Mouse (Mus musculus) hindbrain, embryonic 14.5 days (tissue): ENCODE measurements around the gene Cox4i1. TPM values are rescaled to one million over a fixed set of nuclear protein-coding genes. Genes with fewer than 3 reads are reported as not detected.

Experiments
- ATAC-seq: fragments of 200-750 bp; cut with Nextera tagmentation; 2 replicates; pipeline ENCODE4 v1.8.0; 2017; ENCODE audit warnings: moderate number of reproducible peaks, mild to moderate bottlenecking, moderate TSS enrichment, moderate library complexity; ENCODE audit not compliant: low FRiP score
- DNase-seq: peaks from one replicate; pipeline ENCODE4 v3.0.0-alpha.2; 2015; ENCODE audit warnings: low spot score
- H3K27ac ChIP-seq: fragments of 300-500 bp; sonication (generic); 2 replicates; pipeline ENCODE4 v1.5.1; 2014; ENCODE audit warnings: mild to moderate bottlenecking, moderate library complexity
- H3K27me3 ChIP-seq: fragments of 300-500 bp; sonication (generic); 2 replicates; pipeline ENCODE4 v1.6.1; 2014; ENCODE audit warnings: mild to moderate bottlenecking, low read length, mixed read lengths; ENCODE audit not compliant: control insufficient read depth, insufficient read depth
- H3K36me3 ChIP-seq: fragments of 300-500 bp; sonication (generic); replicated peaks from 2 replicates; pipeline ENCODE4 v1.6.1; 2014; ENCODE audit not compliant: control insufficient read depth, insufficient read depth
- H3K4me1 ChIP-seq: fragments of 300-500 bp; sonication (generic); replicated peaks from 2 replicates; pipeline ENCODE4 v1.6.1; 2014; ENCODE audit warnings: antibody characterized with exemption, low read length, mixed read lengths; ENCODE audit not compliant: control insufficient read depth, insufficient read depth
- H3K4me2 ChIP-seq: fragments of 300-500 bp; sonication (generic); replicated peaks from 2 replicates; pipeline ENCODE4 v1.6.1; 2014; ENCODE audit warnings: mild to moderate bottlenecking, moderate library complexity
- H3K4me3 ChIP-seq: fragments of 300-500 bp; sonication (generic); replicated peaks from 2 replicates; pipeline ENCODE4 v1.5.1; 2014; ENCODE audit warnings: mild to moderate bottlenecking, low read length
- H3K9ac ChIP-seq: fragments of 300-500 bp; sonication (generic); 2 replicates; pipeline ENCODE4 v1.6.1; 2014
- H3K9me3 ChIP-seq: fragments of 300-500 bp; sonication (generic); 2 replicates; pipeline ENCODE4 v1.6.1; 2016; ENCODE audit warnings: low read length; ENCODE audit not compliant: control insufficient read depth
- WGBS: fragments of 180-500 bp; shearing (Covaris S2); extraction: QIAGEN DNeasy Blood & Tissue Kit; methylation state at CpG from one replicate; pipeline ENCODE4 v1.1.7; 2014; 5-methylcytosine and 5-hydroxymethylcytosine counted together
- polyA plus RNA-seq: library from polyadenylated mRNA; unstranded; fragments of >200 nt; fragmentation: Nextera tagmentation; extraction: Ambion mirVana; gene quantifications from 2 replicates; pipeline ENCODE4 v1.2.1, GENCODE M21; 2014

The Cox4i1 gene
- polyA plus RNA-seq, 1 experiment from 2014 or later: 1,254 TPM

DNA sequence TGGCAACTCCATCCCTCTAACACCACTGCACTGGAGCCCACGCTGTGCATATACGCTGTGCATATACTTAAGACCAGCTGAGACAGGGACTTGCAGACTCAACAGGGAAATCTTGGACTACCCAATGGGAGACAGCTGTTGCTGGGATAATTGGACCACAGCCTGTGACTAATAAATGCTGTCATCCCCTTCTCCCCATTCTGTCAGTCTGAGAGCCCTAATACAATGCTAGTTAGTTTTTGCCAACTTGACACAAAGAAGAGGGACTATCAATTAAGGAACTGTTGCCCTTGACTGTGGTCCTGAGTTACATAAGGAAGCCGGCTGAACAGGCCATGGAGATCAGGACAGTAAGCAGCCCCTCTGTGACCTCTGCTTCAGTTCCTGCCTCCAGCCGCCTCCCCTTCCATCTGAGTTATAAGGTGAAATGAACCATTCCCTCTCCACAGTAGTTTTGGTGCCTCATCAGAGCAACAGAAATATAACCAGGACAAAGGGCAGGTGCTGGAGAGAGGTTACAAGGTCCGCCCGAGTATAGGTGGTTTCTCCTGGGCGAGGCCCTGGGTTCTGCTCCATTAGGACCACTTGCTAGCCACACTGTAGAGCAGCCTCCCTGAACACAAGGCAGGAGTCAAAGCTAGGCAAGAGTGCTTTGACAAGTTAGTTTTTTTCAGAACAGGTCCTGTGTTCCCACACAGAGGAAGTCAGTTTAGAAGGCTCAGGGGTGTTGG, 11.5 kb upstream of the Cox4i1 start:
- WGBS: 78% methylated on average over 7 of the region's 7 CpGs

GRCm38 (mm10) chr8:120657415-120657814, 10.6 kb upstream of the Cox4i1 start:
- H3K4me2 ChIP-seq: no peak overlapping the region
- H3K27ac ChIP-seq: no peak overlapping the region
- WGBS: 86% methylated on average over 8 of the region's 8 CpGs
- H3K9me3 ChIP-seq: no peaks in the 10 kb centered on the region
- peaks cover 54% of the 10 kb centered on the region for H3K36me3 ChIP-seq
- no peaks in the 10 kb centered on the region for H3K4me1 ChIP-seq
- no peak overlapping the region for H3K9ac ChIP-seq
- no peak overlapping the region for H3K4me3 ChIP-seq
- ATAC-seq (no peak), DNase-seq (no peak)
- no peaks in the 10 kb centered on the region for H3K27me3 ChIP-seq

More for the DNA sequence above, 11.5 kb upstream of the Cox4i1 start:
- Histone ChIP-seq H3K9ac (no peak overlapping the region), H3K27ac (no peak overlapping the region), H3K27me3 (no peaks in the 10 kb centered on the region), H3K4me2 (no peak overlapping the region), H3K9me3 (no peaks in the 10 kb centered on the region), H3K4me3 (no peak overlapping the region), H3K4me1 (no peaks in the 10 kb centered on the region), H3K36me3 (peaks cover 54% of the 10 kb centered on the region)
- ATAC-seq: no peak
- no peak for DNase-seq

DNA sequence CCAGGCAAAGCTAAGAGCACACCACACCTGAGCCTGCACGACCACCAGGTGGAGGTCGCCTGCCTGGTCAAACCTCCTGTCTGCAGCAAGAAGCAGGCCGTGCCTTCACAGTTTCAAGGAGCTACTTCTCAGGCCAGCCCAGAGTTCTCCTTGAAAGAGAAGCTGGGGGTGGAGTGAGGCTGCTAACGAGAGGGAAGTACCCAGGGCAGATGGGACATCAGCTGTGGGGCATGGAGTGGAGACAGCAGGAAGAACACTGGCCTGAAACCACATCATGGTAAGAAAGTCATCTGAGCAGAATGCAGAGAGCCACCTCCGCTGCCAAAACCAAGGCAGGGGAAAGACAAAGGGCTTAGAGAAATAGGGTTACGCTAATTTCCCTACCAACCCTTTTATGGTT, 3.5 kb upstream of the Cox4i1 start:
- no peak overlapping the region for H3K4me2 ChIP-seq
- no peak for ATAC-seq
- WGBS: 79% methylated on average over 6 of the region's 6 CpGs

DNA sequence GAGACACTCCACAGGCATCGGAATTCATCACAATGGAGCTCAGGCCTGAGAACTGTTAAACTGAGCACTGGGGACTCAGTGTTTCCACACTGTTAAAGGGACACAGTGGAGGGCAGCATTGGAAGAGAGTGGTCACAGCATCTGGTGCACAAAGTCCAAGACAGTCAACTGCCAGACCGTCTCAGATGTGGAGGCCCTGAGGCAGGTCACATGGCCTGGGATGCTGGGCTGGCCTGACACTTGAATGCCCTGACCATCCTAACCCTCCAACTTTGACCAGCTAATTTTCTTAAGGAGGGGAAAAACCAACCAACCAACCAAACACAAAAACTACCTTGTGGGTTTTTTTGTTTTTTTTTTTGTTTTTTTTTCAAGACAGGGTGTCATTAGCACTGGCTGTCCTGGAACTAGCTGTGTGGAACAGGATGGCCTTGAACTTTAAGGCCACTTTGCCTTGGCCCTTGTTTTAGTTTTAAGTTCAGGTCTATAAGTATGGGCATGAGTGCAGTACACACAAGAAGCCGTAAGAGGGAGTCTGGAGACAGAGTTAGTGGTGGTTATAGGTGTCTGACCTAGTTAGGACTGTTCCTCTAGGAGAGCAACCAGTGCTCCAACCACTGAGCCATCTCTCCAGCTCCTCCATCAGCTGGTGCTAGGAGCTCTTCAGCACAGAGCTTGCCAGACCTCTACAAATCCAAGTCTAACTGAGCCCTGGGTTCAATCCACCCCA, 2.1 kb upstream of the Cox4i1 start:
- Histone ChIP-seq H3K4me3 (no peak overlapping the region), H3K9me3 (no peaks in the 10 kb centered on the region), H3K4me2 (peak overlapping the region; percentile 74), H3K36me3 (peaks cover 15% of the 10 kb centered on the region), H3K4me1 (peaks cover 30% of the 10 kb centered on the region), H3K9ac (no peak overlapping the region; the same call in none of the 2 replicates), H3K27me3 (no peaks in the 10 kb centered on the region), H3K27ac (no peak overlapping the region)
- WGBS: 79% methylated on average over 3 of the region's 3 CpGs
- ATAC-seq (no peak), DNase-seq (no peak)

More for the DNA sequence above, 3.5 kb upstream of the Cox4i1 start:
- Histone ChIP-seq H3K27ac (no peak overlapping the region), H3K36me3 (0 out of 2 replicates have a peak, but pooled peaks cover 1% of the 10 kb centered on the region), H3K9me3 (no peaks in the 10 kb centered on the region), H3K4me3 (no peak overlapping the region), H3K9ac (no peak overlapping the region), H3K4me1 (peaks cover 30% of the 10 kb centered on the region), H3K27me3 (no peaks in the 10 kb centered on the region)
- DNase-seq: no peak

GRCm38 (mm10) chr8:120666807-120667470, 1.1 kb upstream of the Cox4i1 start:
- Histone ChIP-seq H3K4me1 (peaks cover 30% of the 10 kb centered on the region), H3K27me3 (no peaks in the 10 kb centered on the region), H3K4me3 (peak overlapping the region; percentile 97), H3K27ac (no peak overlapping the region; the same call in 1 of the 2 replicates), H3K9me3 (no peaks in the 10 kb centered on the region), H3K36me3 (peaks cover 24% of the 10 kb centered on the region), H3K9ac (peak overlapping the region; percentile 91), H3K4me2 (peak overlapping the region; percentile 74)
- 3% methylated on average over 17 of the region's 17 CpGs for WGBS
- no peak for DNase-seq
- no peak for ATAC-seq

DNA sequence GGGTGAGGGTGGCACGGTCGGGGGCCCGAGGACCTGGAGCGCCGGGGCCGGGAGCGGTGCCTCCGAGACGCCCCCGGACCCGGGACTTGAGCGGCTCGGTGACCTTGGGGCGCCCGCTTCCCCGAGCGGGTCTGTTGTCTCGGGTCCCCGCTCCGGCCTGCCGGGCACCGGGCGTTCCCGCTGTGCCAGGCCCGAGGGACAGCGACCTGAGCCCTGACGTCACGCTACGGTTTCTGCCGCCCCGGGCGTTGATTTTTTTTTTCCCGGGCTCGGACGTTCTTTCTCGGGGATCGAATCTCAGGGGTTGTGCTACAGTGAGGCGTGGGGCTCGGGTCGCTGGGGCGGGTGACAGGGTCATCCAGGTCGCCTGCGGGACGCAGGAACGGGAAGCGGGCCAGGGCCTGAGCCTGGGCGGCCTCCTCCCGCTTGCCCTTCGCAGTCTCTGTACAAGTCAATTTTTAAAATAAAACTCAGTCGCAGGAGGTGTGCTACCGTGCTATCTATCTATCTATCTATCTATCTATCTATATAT, 418 bp downstream of the Cox4i1 start, which contains the start of gene Emc8:
TSS of gene Emc8 (minus strand) at position 200 of the 532 bp plus-strand sequence.
- Histone ChIP-seq H3K27me3 (no peaks in the 10 kb centered on the region), H3K9ac (peak within 1 kb of the TSS; percentile 91), H3K9me3 (no peaks in the 10 kb centered on the region), H3K4me1 (peaks cover 30% of the 10 kb centered on the region), H3K36me3 (peaks cover 39% of the 10 kb centered on the region), H3K4me2 (peak within 1 kb of the TSS; percentile 87), H3K27ac (peak within 1 kb of the TSS; percentile 87), H3K4me3 (peak within 1 kb of the TSS; percentile 97)
- DNase-seq (no peak), ATAC-seq (peak; percentile 31; the same call in 1 of the 2 replicates)
- under 1% methylated on average over 39 of the region's 51 CpGs for WGBS

- WGBS: 56% methylated on average over 6 of the region's 6 CpGs
- Histone ChIP-seq H3K27me3 (no peaks in the 10 kb centered on the region), H3K4me3 (no peak overlapping the region), H3K9me3 (no peaks in the 10 kb centered on the region), H3K27ac (no peak overlapping the region), H3K36me3 (peaks cover 53% of the 10 kb centered on the region), H3K4me2 (no peak overlapping the region), H3K9ac (no peak overlapping the region), H3K4me1 (peaks cover 11% of the 10 kb centered on the region)
- no peak for ATAC-seq
- DNase-seq: no peak
These were observed 3.8 kb downstream of the Cox4i1 start for GRCm38 (mm10) chr8:120671775-120672174.

- WGBS: 90% methylated on average over 16 of the region's 16 CpGs
- DNase-seq (no peak), ATAC-seq (no peak)
- Histone ChIP-seq H3K9me3 (no peaks in the 10 kb centered on the region), H3K4me1 (peaks cover 7% of the 10 kb centered on the region), H3K36me3 (peaks cover 53% of the 10 kb centered on the region), H3K27ac (no peak overlapping the region), H3K4me3 (no peak overlapping the region), H3K9ac (no peak overlapping the region), H3K27me3 (no peaks in the 10 kb centered on the region), H3K4me2 (no peak overlapping the region)
These were observed 4.7 kb downstream of the Cox4i1 start for GRCm38 (mm10) chr8:120672626-120673229.
